Comparison of ENCODE assay signal across 8 mouse cellular contexts in genomic region chr9:90162243-90162925, GRCm38 (mm10). TPM values are rescaled to one million over a fixed set of nuclear protein-coding genes. Genes with fewer than 3 reads are reported as not detected.
DNase-seq lines count a peak whose midpoint lies in the region; ATAC-seq and TF ChIP-seq lines count a peak whose summit lies in the region.

No protein-coding gene starts in this region.

- H3K9ac ChIP-seq in embryonic facial prominence, embryonic 14.5 days (ENCODE audit: low read depth, low read length) = peak overlapping the region; percentile 84
- peak overlapping the region; percentile 74 for H3K9ac ChIP-seq in heart, postnatal 0 days (replicated peaks; ENCODE audit: low read depth, low read length)

- no peaks in the 10 kb centered on the region; the same call in 1 of the 2 replicates for H3K4me1 ChIP-seq in embryonic facial prominence, embryonic 14.5 days (ENCODE audit: control insufficient read depth, insufficient read depth, low read length)
- H3K4me1 ChIP-seq in heart, postnatal 0 days (ENCODE audit: control insufficient read depth, insufficient read depth) = peaks cover 30% of the 10 kb centered on the region
- peaks cover 22% of the 10 kb centered on the region for H3K4me1 ChIP-seq in megakaryocyte, embryonic 14.5 days

- H3K9me3 ChIP-seq in embryonic facial prominence, embryonic 14.5 days (ENCODE audit: control insufficient read depth, low read length) = peaks cover 7% of the 10 kb centered on the region; the same call in 1 of the 2 replicates
- no peaks in the 10 kb centered on the region; the same call in 1 of the 2 replicates for H3K9me3 ChIP-seq in heart, postnatal 0 days (replicated peaks; ENCODE audit: control insufficient read depth, low read length)
- peaks cover 9% of the 10 kb centered on the region for H3K9me3 ChIP-seq in megakaryocyte, embryonic 14.5 days

- TF ChIP-seq CTCF in heart, postnatal 0 days (IDR thresholded peaks at IDR 0.05; ENCODE audit: low read depth) = peak; percentile 54

- ATAC-seq in embryonic facial prominence, embryonic 14.5 days (ENCODE audit: low read depth) = peak; percentile 89
- ATAC-seq in heart, postnatal 0 days (ENCODE audit: insufficient read depth, low read depth) = peak; percentile 76

- no peaks in the 10 kb centered on the region for H3K36me3 ChIP-seq in embryonic facial prominence, embryonic 14.5 days (ENCODE audit: control insufficient read depth, insufficient read depth, low read length)
- no peaks in the 10 kb centered on the region for H3K36me3 ChIP-seq in heart, postnatal 0 days (replicated peaks; ENCODE audit: control insufficient read depth, insufficient read depth, low read length)
- H3K36me3 ChIP-seq in megakaryocyte, embryonic 14.5 days (replicated peaks; ENCODE audit: low read length) = no peaks in the 10 kb centered on the region

- H3K4me2 ChIP-seq in embryonic facial prominence, embryonic 14.5 days (ENCODE audit: low read depth, low read length) = peak overlapping the region; percentile 95
- peak overlapping the region; percentile 88 for H3K4me2 ChIP-seq in heart, postnatal 0 days (ENCODE audit: low read depth, low read length)

- TF ChIP-seq EP300 in heart, postnatal 0 days (IDR thresholded peaks at IDR 0.05; ENCODE audit: low read depth) = no peak

- peak; percentile 43 for DNase-seq in left cerebral cortex, postnatal 4 days
- no peak for DNase-seq in left cerebral cortex, adult 18-20 months (ENCODE audit: low spot score in 2 of 2)
- DNase-seq in embryonic facial prominence, embryonic 14.5 days (ENCODE audit: low spot score) = peak; percentile 87
- peak; percentile 80 for DNase-seq in heart, postnatal 0 days (ENCODE audit: low spot score)
- peak; percentile 72 to 83 for DNase-seq in kidney, postnatal 25 days
- peak; percentile 46 to 76 for DNase-seq in spleen, postnatal 4 days (ENCODE audit: low spot score in 2 of 2)
- DNase-seq in layer of hippocampus, adult 9-11 months = no peak

- peak overlapping the region; percentile 83 for H3K4me3 ChIP-seq in embryonic facial prominence, embryonic 14.5 days (ENCODE audit: low read depth, low read length)
- H3K4me3 ChIP-seq in heart, postnatal 0 days (ENCODE audit: low read depth, low read length) = peak overlapping the region; percentile 78
- peak overlapping the region; percentile 94 for H3K4me3 ChIP-seq in megakaryocyte, embryonic 14.5 days (replicated peaks)

- WGBS in embryonic facial prominence, embryonic 14.5 days = 15% methylated on average over 17 of the region's 29 CpGs
- 12% methylated on average over 27 of the region's 29 CpGs for WGBS in heart, postnatal 0 days

- H3K27ac ChIP-seq in embryonic facial prominence, embryonic 14.5 days (replicated peaks; ENCODE audit: low read depth, low read length) = peak overlapping the region; percentile 55
- H3K27ac ChIP-seq in heart, postnatal 0 days (ENCODE audit: low read depth) = peak overlapping the region; percentile 73

- intact Hi-C loops in left cerebral cortex, postnatal 4 days (cut with DNase I) = no loop called here

- no peaks in the 10 kb centered on the region for H3K27me3 ChIP-seq in embryonic facial prominence, embryonic 14.5 days (replicated peaks; ENCODE audit: control insufficient read depth, insufficient read depth, low read length)
- no peaks in the 10 kb centered on the region for H3K27me3 ChIP-seq in heart, postnatal 0 days (ENCODE audit: control insufficient read depth, insufficient read depth, low read length)
- peaks cover 67% of the 10 kb centered on the region for H3K27me3 ChIP-seq in megakaryocyte, embryonic 14.5 days (replicated peaks)

RNA-seq across cellular contexts. Expression of gene Adamts7, which starts 0.5 kb away (rescaled TPM):
- total RNA-seq in left cerebral cortex, postnatal 4 days (2021) = 10 to 100 TPM in 1 of 2 experiments, 1 to 10 TPM in 1; 7.3 to 10.8 TPM
- total RNA-seq in left cerebral cortex, adult 18-20 months (2021) = under 1 TPM; 0.35 to 0.73 TPM
- 13.3 and 18.3 TPM in 2 replicates for polyA plus RNA-seq in embryonic facial prominence, embryonic 14.5 days (2014; fragmentation: Nextera tagmentation; extraction: Ambion mirVana)
- 12.8 and 34.4 TPM in 2 replicates for total RNA-seq in heart, postnatal 0 days (2014; rRNA removed; ENCODE audit: low replicate concordance)
- 7.6 and 8.3 TPM in 2 replicates for polyA plus RNA-seq in heart, postnatal 0 days (2015; fragmentation: Nextera tagmentation; extraction: Ambion mirVana)
- 0.03 TPM in 1 of 2 replicates, not detected in the other for polyA plus RNA-seq in megakaryocyte, embryonic 14.5 days (2012; ENCODE audit: insufficient read depth, low replicate concordance)

RNA-seq across cellular contexts. Expression of gene Morf4l1, which starts 47.8 kb away (rescaled TPM):
- 100 to 1,000 TPM; 436 to 445 TPM for total RNA-seq in left cerebral cortex, postnatal 4 days (2021)
- total RNA-seq in left cerebral cortex, adult 18-20 months (2021) = 100 to 1,000 TPM; 459 to 474 TPM
- polyA plus RNA-seq in embryonic facial prominence, embryonic 14.5 days (2014; fragmentation: Nextera tagmentation; extraction: Ambion mirVana) = 445 and 477 TPM in 2 replicates
- 92.5 and 111 TPM in 2 replicates for total RNA-seq in heart, postnatal 0 days (2014; rRNA removed; ENCODE audit: low replicate concordance)
- polyA plus RNA-seq in heart, postnatal 0 days (2015; fragmentation: Nextera tagmentation; extraction: Ambion mirVana) = 293 and 300 TPM in 2 replicates
- 32.1 and 75.8 TPM in 2 replicates for polyA plus RNA-seq in megakaryocyte, embryonic 14.5 days (2012; ENCODE audit: insufficient read depth, low replicate concordance)

Comparison
In these comparisons a context has a peak if more than half of its experiments do, and no peak if none do; other contexts are left out.
1. DNase-seq: peak in left cerebral cortex, postnatal 4 days (single experiment), embryonic facial prominence, embryonic 14.5 days (single experiment), heart, postnatal 0 days (single experiment), kidney, postnatal 25 days (2 of 2) and spleen, postnatal 4 days (2 of 2); none in left cerebral cortex, adult 18-20 months (0 of 2) and layer of hippocampus, adult 9-11 months (single experiment).
2. Peak in every context shown above with its lines, with median percentiles within 50 percentile points of each other: H3K4me3 ChIP-seq.